Comparison of ENCODE assay signal across 12 mouse cellular contexts in the genomic region with DNA sequence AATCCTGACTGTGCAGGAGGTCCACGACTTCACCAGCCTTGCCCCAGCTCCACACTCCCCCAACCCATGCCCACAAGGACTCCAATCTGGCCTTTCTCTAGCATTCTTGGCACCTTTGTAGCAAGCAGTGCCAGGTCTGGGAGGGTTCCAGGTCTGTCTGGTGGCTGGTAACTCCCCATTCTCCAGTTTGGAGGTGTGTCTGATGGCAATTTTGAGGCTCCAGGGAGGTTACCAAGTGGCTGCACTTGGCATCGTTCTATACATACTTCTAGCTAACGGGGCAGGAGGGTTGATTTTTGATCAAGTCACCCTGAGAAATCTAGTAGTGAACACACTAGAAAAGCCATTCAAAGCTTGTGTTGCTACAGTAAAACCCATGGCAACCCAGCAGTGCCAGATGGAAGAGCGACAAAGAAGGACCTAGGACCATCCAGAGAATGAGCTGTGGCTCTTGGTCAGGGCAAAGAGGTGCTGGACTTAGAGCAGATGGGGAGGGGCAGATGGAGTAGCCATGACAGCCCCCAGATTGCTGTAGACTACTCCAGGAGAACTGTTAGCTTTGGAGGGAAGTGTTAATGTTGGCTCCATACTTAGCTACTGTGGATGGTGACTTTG.
DNase-seq lines count a peak whose midpoint lies in the region; ATAC-seq lines count a peak whose summit lies in the region.
"Had no signal": no experiment of that assay in that cellular context is flagged by ENCODE, and none has a peak within 500 bp of the region (broad histone marks: within the 10 kb centered on the region; RNA-seq: fewer than 3 reads in every experiment).

No protein-coding gene starts in this region.

- WGBS in hindbrain, embryonic 14.5 days: 69% methylated on average over 4 of the region's 4 CpGs
- WGBS in limb, embryonic 15.5 days: 67% methylated on average over 4 of the region's 4 CpGs
- WGBS in liver, embryonic 11.5 days: 77% methylated on average over 4 of the region's 4 CpGs

- peaks cover 34% of the 10 kb centered on the region for H3K4me1 ChIP-seq in hindbrain, embryonic 14.5 days (replicated peaks; ENCODE audit: control insufficient read depth, insufficient read depth, low read length)
- peaks cover 20% of the 10 kb centered on the region for H3K4me1 ChIP-seq in limb, embryonic 15.5 days
- H3K4me1 ChIP-seq in liver, embryonic 11.5 days (replicated peaks; ENCODE audit: control insufficient read depth, insufficient read depth, low read length): no peaks in the 10 kb centered on the region
- H3K4me1 ChIP-seq: heart, embryonic 12.5 days had no signal

- H3K27ac ChIP-seq in hindbrain, embryonic 14.5 days: peak overlapping the region; percentile 76
- no peak overlapping the region for H3K27ac ChIP-seq in limb, embryonic 15.5 days
- no peak overlapping the region for H3K27ac ChIP-seq in liver, embryonic 11.5 days (ENCODE audit: low read depth, low read length)
- H3K27ac ChIP-seq: embryonic facial prominence, embryonic 13.5 days had no signal

- H3K27me3 ChIP-seq in hindbrain, embryonic 14.5 days (ENCODE audit: control insufficient read depth, insufficient read depth, low read length): no peaks in the 10 kb centered on the region
- peaks cover 24% of the 10 kb centered on the region for H3K27me3 ChIP-seq in limb, embryonic 15.5 days
- H3K27me3 ChIP-seq in liver, embryonic 11.5 days (replicated peaks; ENCODE audit: control insufficient read depth, insufficient read depth, low read length): no peaks in the 10 kb centered on the region; the same call in 1 of the 2 replicates

- H3K36me3 ChIP-seq in hindbrain, embryonic 14.5 days (replicated peaks; ENCODE audit: control insufficient read depth, insufficient read depth): no peaks in the 10 kb centered on the region
- H3K36me3 ChIP-seq in limb, embryonic 15.5 days: no peaks in the 10 kb centered on the region
- H3K36me3 ChIP-seq in liver, embryonic 11.5 days (ENCODE audit: control insufficient read depth, insufficient read depth, low read length): no peaks in the 10 kb centered on the region
- H3K36me3 ChIP-seq: embryonic facial prominence, embryonic 13.5 days; heart, embryonic 12.5 days had no signal

- H3K4me2 ChIP-seq in hindbrain, embryonic 14.5 days (replicated peaks): no peak overlapping the region
- no peak overlapping the region for H3K4me2 ChIP-seq in limb, embryonic 15.5 days
- no peak overlapping the region for H3K4me2 ChIP-seq in liver, embryonic 11.5 days
- H3K4me2 ChIP-seq: embryonic facial prominence, embryonic 13.5 days; heart, embryonic 12.5 days had no signal

- no peak overlapping the region for H3K9ac ChIP-seq in hindbrain, embryonic 14.5 days
- H3K9ac ChIP-seq in limb, embryonic 15.5 days: no peak overlapping the region
- H3K9ac ChIP-seq in liver, embryonic 11.5 days (ENCODE audit: low read depth, low read length): no peak overlapping the region
- H3K9ac ChIP-seq: embryonic facial prominence, embryonic 13.5 days; heart, embryonic 12.5 days had no signal

- peak; percentile 14 for DNase-seq in gastrocnemius, postnatal 25 days
- no peak for DNase-seq in gastrocnemius, adult 8-10 months (ENCODE audit: low spot score in 2 of 2)
- DNase-seq in cerebellum, postnatal 36 days: peak; percentile 20 to 21
- peak; percentile 57 for DNase-seq in hindbrain, embryonic 14.5 days (ENCODE audit: low spot score)
- no peak for DNase-seq in liver, embryonic 11.5 days (ENCODE audit: low spot score)
- DNase-seq in liver: no peak
- DNase-seq: adrenal gland, adult 8-10 months; thymus, postnatal 4 days had no signal

- peak; percentile 19; the same call in 1 of the 2 replicates for ATAC-seq in hindbrain, embryonic 14.5 days (ENCODE audit: low FRiP score)
- 0 out of 2 replicates have a peak, but pooled peaks have one; percentile 24 for ATAC-seq in limb, embryonic 15.5 days (ENCODE audit: insufficient number of reproducible peaks, low FRiP score, low TSS enrichment, low read depth)
- ATAC-seq in liver, embryonic 11.5 days (replicated peaks; ENCODE audit: low FRiP score): no peak
- no peak for ATAC-seq in erythroid progenitor cell, adult 5-6 weeks (replicated peaks; ENCODE audit: low FRiP score, poor library complexity, severe bottlenecking)

- H3K4me3 ChIP-seq in hindbrain, embryonic 14.5 days (replicated peaks; ENCODE audit: low read length): no peak overlapping the region
- H3K4me3 ChIP-seq in limb, embryonic 15.5 days: no peak overlapping the region
- no peak overlapping the region for H3K4me3 ChIP-seq in liver, embryonic 11.5 days (ENCODE audit: low read depth, low read length)
- H3K4me3 ChIP-seq: embryonic facial prominence, embryonic 13.5 days; heart, embryonic 12.5 days had no signal

- no peaks in the 10 kb centered on the region for H3K9me3 ChIP-seq in hindbrain, embryonic 14.5 days (ENCODE audit: control insufficient read depth, low read length)
- H3K9me3 ChIP-seq in limb, embryonic 15.5 days: no peaks in the 10 kb centered on the region
- H3K9me3 ChIP-seq in liver, embryonic 11.5 days (ENCODE audit: control insufficient read depth, low read length): no peaks in the 10 kb centered on the region
- H3K9me3 ChIP-seq: embryonic facial prominence, embryonic 13.5 days; heart, embryonic 12.5 days had no signal

Comparison
In these comparisons a context has a peak if more than half of its experiments do, and no peak if none do; other contexts are left out.
1. DNase-seq: peak in gastrocnemius, postnatal 25 days (single experiment), cerebellum, postnatal 36 days (2 of 2) and hindbrain, embryonic 14.5 days (single experiment); none in gastrocnemius, adult 8-10 months (0 of 2), liver, embryonic 11.5 days (single experiment) and liver (single experiment).
2. ATAC-seq: peak in hindbrain, embryonic 14.5 days (single experiment) and limb, embryonic 15.5 days (single experiment); none in liver, embryonic 11.5 days (single experiment) and erythroid progenitor cell, adult 5-6 weeks (single experiment).